Comparison of ENCODE assay signal across 12 mouse cellular contexts in the genomic region with DNA sequence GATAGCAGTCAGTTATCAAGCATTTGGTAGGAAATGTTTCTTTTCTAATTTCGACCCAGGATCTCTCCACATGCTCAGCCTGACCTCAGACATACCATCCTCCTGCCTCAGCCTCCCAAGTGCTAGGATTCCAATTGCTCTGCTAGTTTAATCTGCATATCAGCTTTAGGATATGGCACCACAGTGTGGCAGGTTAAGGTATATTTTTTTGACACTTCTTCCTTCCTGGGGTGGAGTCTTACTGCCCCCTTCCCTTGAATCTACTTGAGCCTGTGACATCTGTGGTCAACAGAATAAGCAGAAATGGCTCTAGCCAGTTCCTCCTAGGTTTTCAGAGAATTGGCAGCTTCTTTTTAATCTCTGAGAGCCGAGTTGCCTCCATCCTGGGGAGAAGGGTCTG. TPM values are rescaled to one million over a fixed set of nuclear protein-coding genes. Genes with fewer than 3 reads are reported as not detected.
DNase-seq lines count a peak whose midpoint lies in the region; ATAC-seq and TF ChIP-seq lines count a peak whose summit lies in the region.
"Had no signal": no experiment of that assay in that cellular context is flagged by ENCODE, and none has a peak within 500 bp of the region (broad histone marks: within the 10 kb centered on the region; RNA-seq: fewer than 3 reads in every experiment).

No protein-coding gene starts in this region.

- H3K4me1 ChIP-seq in intestine, embryonic 15.5 days (replicated peaks): no peaks in the 10 kb centered on the region
- no peaks in the 10 kb centered on the region for H3K4me1 ChIP-seq in intestine, embryonic 16.5 days (ENCODE audit: control insufficient read depth, insufficient read depth, low read length)
- peaks cover 46% of the 10 kb centered on the region for H3K4me1 ChIP-seq in bone marrow macrophage, adult 2 months (ENCODE audit: control insufficient read depth, insufficient read depth, low read length)
- no peaks in the 10 kb centered on the region for H3K4me1 ChIP-seq in midbrain, embryonic 16.5 days (ENCODE audit: control insufficient read depth, insufficient read depth, low read length)

- ATAC-seq in intestine, embryonic 15.5 days: no peak
- no peak for ATAC-seq in intestine, embryonic 16.5 days
- ATAC-seq in midbrain, embryonic 16.5 days: no peak

- peak; percentile 60 for DNase-seq in lung, postnatal 36 days
- no peak for DNase-seq in lung, postnatal 14 days
- DNase-seq in thymus, postnatal 10 days (ENCODE audit: low spot score in 2 of 2): peak; percentile 9 to 14
- no peak for DNase-seq in urinary bladder, postnatal 25 days (ENCODE audit: low spot score)
- DNase-seq: kidney, adult 18-20 months; retina, postnatal 1 day had no signal

- H3K27me3 ChIP-seq in intestine, embryonic 15.5 days (replicated peaks): no peaks in the 10 kb centered on the region
- no peaks in the 10 kb centered on the region for H3K27me3 ChIP-seq in intestine, embryonic 16.5 days (replicated peaks; ENCODE audit: control insufficient read depth, insufficient read depth, low read length)
- no peaks in the 10 kb centered on the region for H3K27me3 ChIP-seq in midbrain, embryonic 16.5 days (ENCODE audit: control insufficient read depth, insufficient read depth, low read depth, low read length)
- H3K27me3 ChIP-seq: stomach, embryonic 15.5 days had no signal

- 0 out of 2 replicates have a peak overlapping the region, but pooled peaks have one; percentile 9 for H3K27ac ChIP-seq in intestine, embryonic 15.5 days
- H3K27ac ChIP-seq in intestine, embryonic 16.5 days (ENCODE audit: low read length): no peak overlapping the region
- 0 out of 2 replicates have a peak overlapping the region, but pooled peaks have one; percentile 7 for H3K27ac ChIP-seq in bone marrow macrophage, adult 2 months (ENCODE audit: insufficient read depth, low read depth, low read length)
- H3K27ac ChIP-seq in midbrain, embryonic 16.5 days (ENCODE audit: low read length): no peak overlapping the region
- H3K27ac ChIP-seq: stomach, embryonic 15.5 days had no signal

- no peak overlapping the region for H3K9ac ChIP-seq in intestine, embryonic 15.5 days
- H3K9ac ChIP-seq in intestine, embryonic 16.5 days (ENCODE audit: low read depth, low read length): no peak overlapping the region
- no peak overlapping the region for H3K9ac ChIP-seq in midbrain, embryonic 16.5 days (ENCODE audit: low read depth, low read length)
- H3K9ac ChIP-seq: stomach, embryonic 15.5 days had no signal

- TF ChIP-seq POLR2A in bone marrow macrophage, adult 2 months (IDR thresholded peaks at IDR 0.05; ENCODE audit: borderline replicate concordance, low read depth, low read length): no peak

- H3K36me3 ChIP-seq in intestine, embryonic 15.5 days: no peaks in the 10 kb centered on the region
- H3K36me3 ChIP-seq in intestine, embryonic 16.5 days (ENCODE audit: control insufficient read depth, insufficient read depth, low read length): no peaks in the 10 kb centered on the region
- no peaks in the 10 kb centered on the region for H3K36me3 ChIP-seq in midbrain, embryonic 16.5 days (ENCODE audit: control insufficient read depth, insufficient read depth, low read length)
- H3K36me3 ChIP-seq: stomach, embryonic 15.5 days had no signal

- 69% methylated on average over 2 of the region's 2 CpGs for WGBS in intestine, embryonic 15.5 days
- WGBS in intestine, embryonic 16.5 days: 69% methylated on average over 2 of the region's 2 CpGs
- 68% methylated on average over 2 of the region's 2 CpGs for WGBS in midbrain, embryonic 16.5 days

- H3K4me3 ChIP-seq in intestine, embryonic 15.5 days (replicated peaks): no peak overlapping the region
- no peak overlapping the region for H3K4me3 ChIP-seq in intestine, embryonic 16.5 days (ENCODE audit: low read length)
- H3K4me3 ChIP-seq in bone marrow macrophage, adult 2 months (ENCODE audit: insufficient read depth, low read length): no peak overlapping the region
- no peak overlapping the region for H3K4me3 ChIP-seq in midbrain, embryonic 16.5 days (ENCODE audit: low read depth, low read length)
- H3K4me3 ChIP-seq: myocyte; stomach, embryonic 15.5 days had no signal

- no peak overlapping the region for H3K4me2 ChIP-seq in intestine, embryonic 15.5 days (replicated peaks)
- H3K4me2 ChIP-seq in intestine, embryonic 16.5 days (ENCODE audit: low read depth, low read length): no peak overlapping the region
- H3K4me2 ChIP-seq in midbrain, embryonic 16.5 days (ENCODE audit: low read length): no peak overlapping the region
- H3K4me2 ChIP-seq: stomach, embryonic 15.5 days had no signal

- TF ChIP-seq CTCF in bone marrow macrophage, adult 2 months (IDR thresholded peaks at IDR 0.05; ENCODE audit: low read depth, low read length): 0 out of 2 replicates have a peak, but pooled peaks have one; percentile 26

- no peaks in the 10 kb centered on the region for H3K9me3 ChIP-seq in intestine, embryonic 15.5 days
- no peaks in the 10 kb centered on the region for H3K9me3 ChIP-seq in intestine, embryonic 16.5 days (ENCODE audit: control insufficient read depth, low read length)
- H3K9me3 ChIP-seq in midbrain, embryonic 16.5 days (replicated peaks; ENCODE audit: control insufficient read depth, low read length, poor library complexity, severe bottlenecking): no peaks in the 10 kb centered on the region
- H3K9me3 ChIP-seq: stomach, embryonic 15.5 days had no signal

RNA-seq across cellular contexts. Expression of a gene that starts 56.2 kb away (rescaled TPM):
- polyA plus RNA-seq in intestine, embryonic 15.5 days (2015; fragmentation: Nextera tagmentation; extraction: Ambion mirVana): 9.4 and 11.8 TPM in 2 replicates
- polyA plus RNA-seq in intestine, embryonic 16.5 days (2015; fragmentation: Nextera tagmentation; extraction: Ambion mirVana): 10.1 and 10.3 TPM in 2 replicates
- 31.8 and 39.5 TPM in 2 replicates for polyA plus RNA-seq in bone marrow macrophage, adult 2 months (2012; ENCODE audit: insufficient read depth, insufficient read length, missing spikeins)
- polyA plus RNA-seq in midbrain, embryonic 16.5 days (2015; fragmentation: Nextera tagmentation; extraction: Ambion mirVana): 1.6 and 2.8 TPM in 2 replicates

Comparison
In these comparisons a context has a peak if more than half of its experiments do, and no peak if none do; other contexts are left out.
1. H3K27ac ChIP-seq: peak in intestine, embryonic 15.5 days (single experiment) and bone marrow macrophage, adult 2 months (single experiment); none in intestine, embryonic 16.5 days (single experiment) and midbrain, embryonic 16.5 days (single experiment).
2. DNase-seq: peak in lung, postnatal 36 days (single experiment) and thymus, postnatal 10 days (2 of 2); none in lung, postnatal 14 days (single experiment) and urinary bladder, postnatal 25 days (single experiment).